Mouse (Mus musculus) embryonic stem cell, embryonic (primary cell): ENCODE measurements around the gene Cep95.

Experiments used
- CTCF ChIA-PET, 4 experiments: fragments of 300-600 bp in 2 of 4; fragments of 350-600 bp in 2 of 4; sonication (Branson Sonifier 250); formaldehyde crosslinking; loops; one replicate each; lab custom pipeline; 2022; ENCODE audit warnings: inconsistent platforms in 2 of 4; lab: Charles Lee
- POLR2A ChIA-PET, 4 experiments: fragments of 300-600 bp in 2 of 4; fragments of 350-600 bp in 2 of 4; sonication (Branson Sonifier 250); formaldehyde crosslinking; loops; one replicate each; lab custom pipeline; 2022; ENCODE audit warnings: antibody characterized with exemption in 4 of 4, inconsistent platforms in 1 of 4; lab: Charles Lee

Gene Cep95

DNA sequence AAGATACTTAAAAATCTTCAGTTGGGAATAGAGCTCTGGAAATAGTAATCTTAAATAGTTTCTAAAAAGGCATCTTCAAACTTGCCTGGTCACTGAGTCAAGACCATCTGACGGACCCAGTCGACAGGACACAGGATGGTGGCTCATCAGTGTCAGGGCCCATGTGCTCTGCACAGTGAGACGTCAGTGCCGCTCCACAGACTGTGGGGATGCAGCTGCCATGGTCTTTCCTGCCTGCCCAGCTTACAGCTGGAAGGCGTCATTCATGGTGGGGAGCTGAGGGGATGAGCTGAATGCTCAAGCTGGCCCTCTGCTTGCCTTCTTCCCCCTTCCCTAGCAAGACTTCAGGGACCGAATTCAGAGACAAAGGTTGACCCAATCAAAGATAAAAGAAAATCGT is 27.3 kb downstream of the Cep95 start:
- ChIA-PET POLR2A (interaction anchor here in 2 of 4 experiments (1.0 to 4.4 kb wide), 6 partner anchors 10 to 183 kb away, joined by 3 to 22 read pairs (median 4); partner anchors contain the start of genes Cep95 (in 1 of the 2), Ddx5 (in 1 of the 2) and Kpna2 (in 1 of the 2)), CTCF (no interaction called here)

DNA sequence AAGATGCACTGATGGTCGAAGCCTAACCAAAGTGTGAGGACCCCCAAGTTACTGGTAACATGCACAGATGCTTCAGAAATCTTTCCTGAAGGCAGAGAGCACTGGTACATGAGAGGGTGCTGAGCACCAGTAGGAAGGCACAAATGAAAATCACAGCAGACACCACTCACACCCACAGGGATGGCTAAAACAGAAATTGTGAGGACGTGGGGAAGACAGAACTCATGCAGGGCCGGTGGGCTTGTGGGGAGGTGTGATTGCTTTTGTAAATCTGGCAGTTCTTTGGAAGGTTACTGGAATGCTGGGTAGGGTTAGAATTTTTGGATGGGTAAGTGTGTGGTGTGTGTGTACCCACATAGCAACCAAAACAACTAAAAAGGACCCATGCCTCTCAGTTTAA is 28.1 kb downstream of the Cep95 start:
- CTCF ChIA-PET, result no interaction called here
- POLR2A ChIA-PET, result interaction anchor here in 2 of 4 experiments (0.6 to 4.0 kb wide), 3 partner anchors 11 to 29 kb away, joined by 3 to 34 read pairs (median 13); partner anchors contain the start of genes Ddx5 (in 2 of the 2) and Cep95 (in 1 of the 2)

DNA sequence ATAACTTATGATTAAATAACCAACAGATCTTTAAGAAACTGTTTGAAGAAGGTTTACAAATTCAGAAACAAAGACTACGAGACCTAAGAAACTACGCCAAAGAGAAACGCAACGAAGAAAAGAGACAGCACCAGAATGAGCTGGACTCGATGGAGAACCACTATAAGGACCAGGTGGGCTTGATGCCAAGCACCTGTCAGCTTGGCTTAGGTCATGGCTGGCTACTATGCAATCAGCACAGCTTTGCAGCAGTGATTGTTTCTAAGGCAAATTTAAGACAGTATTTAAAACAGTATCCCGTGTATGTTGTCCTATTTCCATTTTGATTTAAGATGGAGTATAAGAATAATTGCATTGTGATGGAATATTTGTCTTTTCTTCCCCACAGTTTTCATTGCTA is 28.8 kb downstream of the Cep95 start:
- ChIA-PET CTCF (interaction anchor here in 2 of 4 experiments (0.6 kb wide), 3 partner anchors 156 to 330 kb away, joined by 3 to 7 read pairs (median 4); no protein-coding TSS in a partner anchor), POLR2A (interaction anchor here in 3 of 4 experiments (0.6 to 4.0 kb wide), 6 partner anchors 12 to 317 kb away, joined by 3 to 34 read pairs (median 6); partner anchors contain the start of genes Ddx5 (in 2 of the 3) and Cep95 (in 1 of the 3))

DNA sequence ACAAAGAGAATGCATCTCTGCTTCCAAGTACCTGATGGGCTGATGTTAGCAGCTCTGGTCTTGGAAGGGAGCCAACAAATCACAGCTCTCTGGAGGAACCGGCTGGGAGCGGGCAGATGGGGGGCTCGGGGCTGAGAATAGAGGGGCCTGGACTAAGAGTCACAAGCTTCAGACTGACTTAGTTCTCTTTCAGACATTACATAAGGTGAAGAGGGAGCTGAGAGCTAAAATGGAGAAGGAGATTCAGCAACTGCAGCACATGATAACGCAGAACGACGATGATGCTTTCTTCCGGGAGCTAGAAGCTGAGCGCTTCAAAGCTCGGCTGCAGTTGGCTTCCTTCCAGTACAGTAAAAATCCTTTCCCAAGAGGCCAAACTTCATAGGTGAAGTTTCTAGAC is 29.3 kb downstream of the Cep95 start:
- ChIA-PET CTCF (interaction anchor here in 2 of 4 experiments (0.6 kb wide), 2 partner anchors 181 to 329 kb away, joined by 3 to 7 read pairs; no protein-coding TSS in a partner anchor), POLR2A (interaction anchor here (0.6 to 4.0 kb wide), 9 partner anchors 11 to 318 kb away, joined by 3 to 34 read pairs (median 5); partner anchors contain the start of genes Cep95 (in 2 of the 4) and Ddx5 (in 2 of the 4))

DNA sequence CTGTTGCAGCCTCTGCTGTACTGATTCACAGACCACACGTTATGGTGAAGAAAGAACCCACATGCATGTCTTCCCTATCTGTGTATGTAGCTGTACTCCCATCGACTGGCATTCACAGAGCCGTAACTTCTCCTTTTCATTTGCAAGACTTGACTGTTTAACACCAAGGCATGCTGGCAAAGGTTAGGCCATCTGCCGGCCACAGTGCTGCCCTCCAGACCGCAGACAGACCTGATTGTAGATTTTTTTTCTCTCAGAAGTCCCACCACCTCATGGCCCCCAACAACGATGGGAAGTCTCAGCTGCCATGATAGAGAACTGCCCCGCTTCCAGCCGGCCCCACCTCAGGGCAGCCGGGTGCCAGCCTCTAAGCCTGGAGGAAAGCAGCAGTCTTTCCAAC is 30.5 kb downstream of the Cep95 start:
- ChIA-PET CTCF (no interaction called here), POLR2A (interaction anchor here in 2 of 4 experiments (0.7 to 4.0 kb wide), 10 partner anchors 8 to 319 kb away, joined by 3 to 34 read pairs (median 4); partner anchors contain the start of genes Cep95 (in 2 of the 2) and Ddx5 (in 2 of the 2))

DNA sequence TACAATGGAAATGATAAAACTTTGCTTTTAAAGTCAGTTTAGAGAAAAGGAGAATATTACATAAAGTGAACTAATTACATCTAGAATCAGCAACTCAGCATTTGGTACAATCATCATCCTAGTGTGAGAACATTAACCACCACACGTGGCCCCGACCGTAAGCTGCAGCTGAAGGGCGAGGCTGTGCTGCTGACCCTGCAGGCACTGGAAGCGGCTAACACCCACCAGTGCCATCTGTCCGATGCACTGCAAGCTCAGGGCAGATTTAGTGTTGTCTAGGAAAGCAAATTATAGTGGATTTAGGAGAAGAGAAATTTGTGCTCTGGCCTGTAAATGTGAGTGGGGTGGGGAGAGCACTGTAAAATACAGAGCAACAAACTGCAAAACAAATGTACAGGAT is 31.2 kb downstream of the Cep95 start:
- POLR2A ChIA-PET, result interaction anchor here in 2 of 4 experiments (0.7 to 4.0 kb wide), 9 partner anchors 9 to 247 kb away, joined by 3 to 34 read pairs (median 4); partner anchors contain the start of genes Cep95 (in 1 of the 2), Ddx5 (in 1 of the 2) and Kpna2 (in 1 of the 2)
- CTCF ChIA-PET, result no interaction called here

DNA sequence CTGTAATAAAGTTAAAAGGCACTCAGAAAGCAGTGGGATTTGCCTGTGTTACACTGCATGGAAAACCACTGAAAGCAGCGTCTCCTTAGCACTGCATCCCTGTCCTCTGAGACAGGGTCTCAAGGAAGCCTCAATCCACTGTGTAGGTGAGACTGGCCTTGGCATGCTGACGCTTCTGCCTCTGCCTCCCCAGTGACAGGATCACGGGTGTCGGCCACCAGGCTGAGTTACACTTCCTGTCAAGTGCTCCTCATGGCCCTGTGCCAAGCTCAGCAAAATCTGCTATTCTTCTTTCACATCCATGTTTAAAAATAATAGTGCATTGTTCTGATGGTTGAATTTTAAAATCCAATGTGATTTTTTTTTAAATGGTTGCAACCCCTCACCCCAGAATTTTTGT is 31.9 kb downstream of the Cep95 start:
- ChIA-PET POLR2A (interaction anchor here in 2 of 4 experiments (0.9 to 4.0 kb wide), 8 partner anchors 10 to 178 kb away, joined by 3 to 34 read pairs (median 4); partner anchors contain the start of genes Cep95 (in 1 of the 2), Ddx5 (in 1 of the 2) and Kpna2 (in 1 of the 2)), CTCF (no interaction called here)

DNA sequence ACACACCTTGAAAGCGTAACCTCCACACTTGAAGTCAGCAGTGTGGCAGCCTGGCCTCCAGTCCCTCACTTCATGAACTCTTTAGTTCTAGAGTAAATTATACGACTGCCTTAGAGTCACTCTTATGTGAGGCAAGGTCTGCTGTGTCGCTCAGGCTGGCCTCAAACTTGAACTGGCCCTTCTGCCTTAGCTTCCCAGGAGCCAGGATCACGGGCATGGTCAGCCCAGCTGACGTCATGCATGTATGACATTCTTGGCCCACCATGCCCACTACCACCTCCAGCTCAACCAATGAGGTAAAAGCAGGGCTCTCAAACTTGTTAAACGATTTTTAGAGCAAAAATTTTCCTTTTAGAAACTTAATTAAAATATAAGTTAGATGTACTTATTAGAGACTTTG is 32.3 kb downstream of the Cep95 start:
- ChIA-PET CTCF (no interaction called here), POLR2A (interaction anchor here in 3 of 4 experiments (0.7 to 2.5 kb wide), 9 partner anchors 9 to 178 kb away, joined by 3 to 8 read pairs (median 3); partner anchors contain the start of genes Cep95 (in 2 of the 3), Ddx5 (in 2 of the 3) and Kpna2 (in 1 of the 3))

DNA sequence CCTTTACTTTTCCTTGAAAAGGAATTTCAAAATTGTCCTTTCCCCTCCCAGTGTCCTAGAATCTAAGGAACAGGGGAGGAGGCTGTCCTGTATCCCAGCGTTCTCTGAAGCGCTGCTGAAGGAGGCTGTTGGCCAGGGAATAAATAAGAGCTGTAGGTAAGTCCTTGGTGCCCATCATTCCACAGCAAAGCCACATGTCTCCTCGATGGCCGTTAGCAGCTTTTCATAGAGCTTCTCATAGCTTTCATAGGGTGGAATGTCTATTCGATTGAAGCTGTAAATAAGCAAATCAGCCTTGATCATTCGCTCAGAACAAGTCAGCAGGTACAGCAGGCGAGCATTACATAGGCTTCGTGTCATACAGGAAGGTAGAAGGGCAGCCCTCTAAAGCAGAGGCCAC is 33.4 kb downstream of the Cep95 start:
- ChIA-PET POLR2A (interaction anchor here in 3 of 4 experiments (0.6 to 2.5 kb wide), 9 partner anchors 8 to 73 kb away, joined by 3 to 8 read pairs (median 3); partner anchors contain the start of genes Cep95 (in 2 of the 3) and Ddx5 (in 2 of the 3)), CTCF (no interaction called here)

DNA sequence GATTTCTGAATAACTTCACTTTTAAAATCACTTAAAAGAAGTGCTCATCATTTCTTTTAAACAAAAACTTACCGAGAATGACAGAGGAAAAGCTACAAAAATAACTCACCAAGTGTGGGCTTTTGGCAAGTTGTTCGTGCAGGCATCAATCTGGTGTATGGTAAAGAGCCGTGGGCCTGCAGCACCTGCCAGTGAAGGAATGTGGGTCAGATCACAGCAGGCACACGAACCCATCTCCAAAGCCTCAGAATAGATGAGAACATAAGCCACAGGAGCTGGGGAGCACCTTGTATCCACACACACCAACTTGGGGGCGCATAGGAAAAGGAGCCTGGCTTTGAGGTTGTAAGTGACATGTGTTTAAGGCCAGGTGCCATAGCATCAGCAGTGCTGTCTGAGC is 33.9 kb downstream of the Cep95 start:
- CTCF ChIA-PET, result no interaction called here
- POLR2A ChIA-PET, result interaction anchor here in 3 of 4 experiments (1.0 to 2.5 kb wide), 6 partner anchors 8 to 36 kb away, joined by 3 to 8 read pairs (median 5); partner anchors contain the start of genes Cep95 (in 2 of the 3) and Ddx5 (in 2 of the 3)

DNA sequence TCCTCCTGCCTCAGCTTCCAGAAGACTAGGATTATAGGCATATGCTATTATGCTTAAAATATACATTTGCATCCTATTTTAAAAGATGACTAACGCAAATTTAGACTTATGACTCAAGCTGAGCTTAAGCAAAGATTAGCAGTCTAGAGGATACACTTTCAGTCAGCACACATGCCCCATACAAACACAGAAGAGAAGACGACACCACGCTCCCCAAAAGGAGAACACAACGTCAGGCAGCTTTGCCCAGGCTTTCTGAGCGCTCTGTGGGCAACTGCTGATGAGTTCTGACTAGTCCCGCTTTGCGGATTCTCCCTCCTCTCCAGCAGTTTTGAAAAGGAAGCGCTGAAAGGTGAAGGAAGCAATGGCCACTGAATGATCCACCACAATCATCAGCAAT is 34.7 kb downstream of the Cep95 start:
- ChIA-PET CTCF (interaction anchor here in 1 of 4 experiments (0.7 kb wide), 1 partner anchor 67 kb away, joined by 15 read pairs; no protein-coding TSS in a partner anchor), POLR2A (interaction anchor here in 3 of 4 experiments (0.6 to 2.1 kb wide), 7 partner anchors 10 to 216 kb away, joined by 3 to 8 read pairs (median 3); partner anchors contain the start of genes Cep95 (in 1 of the 3) and Ddx5 (in 1 of the 3))

DNA sequence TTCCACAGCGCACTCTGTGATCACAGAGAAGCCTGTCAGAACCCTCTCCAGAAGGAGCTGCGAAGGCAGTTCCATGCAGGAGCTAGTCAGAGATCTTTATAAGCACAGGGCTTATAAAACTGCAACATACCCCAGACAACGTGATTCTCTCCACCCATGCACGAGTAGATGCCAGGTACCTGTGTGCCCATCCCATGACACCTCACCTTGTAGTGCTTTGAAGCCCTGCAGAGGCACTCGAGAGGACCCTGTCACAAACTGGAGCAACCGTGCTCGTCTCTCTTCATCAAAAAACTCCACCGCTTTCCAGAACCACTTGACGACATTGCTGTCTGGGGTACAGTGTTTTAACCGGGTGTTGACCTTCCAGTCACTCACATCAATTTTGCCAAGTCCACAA is 35.4 kb downstream of the Cep95 start:
- ChIA-PET CTCF (interaction anchor here in 1 of 4 experiments (0.9 to 1.1 kb wide), 2 partner anchors 12 to 149 kb away, joined by 3 read pairs; no protein-coding TSS in a partner anchor), POLR2A (interaction anchor here in 2 of 4 experiments (0.7 to 2.0 kb wide), 5 partner anchors 19 to 154 kb away, joined by 3 to 8 read pairs (median 5); partner anchors contain the start of genes Cep95 (in 1 of the 2) and Ddx5 (in 1 of the 2))

DNA sequence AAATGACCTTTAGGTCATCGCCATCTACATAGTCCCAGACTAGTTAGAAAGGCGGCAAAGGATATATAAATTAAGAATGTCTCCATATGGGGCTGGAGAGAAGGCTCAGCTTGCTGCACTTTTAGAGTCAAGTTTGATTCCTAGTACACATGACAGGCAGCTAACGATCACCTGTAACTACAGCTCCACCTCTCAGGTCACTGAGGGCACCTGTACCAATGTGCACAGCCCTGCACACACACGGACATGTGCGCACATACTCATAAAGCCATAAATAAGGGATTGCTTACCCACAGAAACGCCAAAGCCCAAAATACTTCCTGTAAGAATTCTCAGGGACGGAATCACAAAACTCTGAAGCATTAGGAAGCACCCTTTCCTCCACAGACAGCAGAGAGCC is 39.0 kb downstream of the Cep95 start:
- CTCF ChIA-PET, result no interaction called here
- POLR2A ChIA-PET, result interaction anchor here in 3 of 4 experiments (0.6 to 2.4 kb wide), 14 partner anchors 9 to 171 kb away, joined by 3 to 8 read pairs (median 3); partner anchors contain the start of genes Cep95 (in 3 of the 3), Ddx5 (in 2 of the 3) and Kpna2 (in 1 of the 3)

DNA sequence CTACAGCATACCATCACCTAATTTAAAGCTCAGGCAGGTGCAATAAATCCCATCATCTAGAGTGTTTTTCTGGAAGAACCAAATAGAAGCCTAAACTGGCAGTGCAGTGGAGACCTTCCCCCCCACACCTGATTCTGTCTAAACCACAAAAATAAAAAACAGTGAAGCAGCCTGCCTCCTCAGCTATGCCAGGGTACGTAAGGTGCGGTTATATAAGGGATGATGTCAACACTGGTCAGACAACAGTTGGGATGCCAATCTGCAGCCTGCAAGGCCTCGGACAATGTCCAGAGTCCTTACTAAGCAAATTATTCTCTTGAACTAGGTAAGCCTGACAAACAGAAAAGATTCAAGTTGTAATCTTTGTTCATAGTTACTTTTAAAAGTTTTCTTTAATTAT is 53.0 kb downstream of the Cep95 start:
- ChIA-PET POLR2A (interaction anchor here in 1 of 4 experiments (0.7 kb wide), 1 partner anchor 12 kb away, joined by 3 read pairs; no protein-coding TSS in a partner anchor), CTCF (no interaction called here)

DNA sequence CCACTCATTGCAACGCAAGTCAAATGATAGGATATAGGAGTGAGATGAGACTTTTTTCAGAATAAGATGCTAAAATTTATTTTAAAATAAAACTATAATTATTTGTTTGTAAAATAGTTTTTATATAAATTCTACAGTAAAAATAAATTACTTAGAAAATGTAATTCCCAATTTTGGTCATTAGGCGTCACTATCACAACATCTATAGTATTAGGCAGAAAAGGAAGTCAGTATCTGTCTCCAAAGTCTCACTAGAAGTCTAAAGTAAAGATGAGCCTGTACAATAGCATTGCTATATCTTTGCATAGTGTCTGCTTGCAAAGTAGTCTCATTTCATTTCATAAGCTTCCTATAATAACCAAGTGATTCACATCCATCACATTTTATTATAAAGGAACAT is 62.4 kb downstream of the Cep95 start:
- ChIA-PET POLR2A (interaction anchor here in 2 of 4 experiments (0.7 to 1.2 kb wide), 2 partner anchors 62 to 353 kb away, joined by 3 to 4 read pairs; partner anchors contain the start of genes Cep95 (in 1 of the 2) and Ddx5 (in 1 of the 2)), CTCF (interaction anchor here in 1 of 4 experiments (0.6 kb wide), 1 partner anchor 27 kb away, joined by 3 read pairs; no protein-coding TSS in a partner anchor)
